Mouse (Mus musculus) adrenal gland, postnatal 14 days (tissue): ENCODE measurements at regions not wholly inside any gene's neighbourhood (a gene's known extent, or its start where the extent isn't known, plus 50 kb on each side); places are given as distances from the start of the nearest gene placed in this dataset.

Experiments used
- DNase-seq: peaks from one replicate; pipeline ENCODE4 v3.0.0; 2021; ENCODE audit warnings: mixed read lengths

GRCm38 (mm10) chr8:78154873-78155272 lies 58.2 kb upstream of the Ttc29 start:
- no peak for DNase-seq

- DNase-seq: no peak
Measured at GRCm38 (mm10) chr8:78162046-78162445, 51.1 kb upstream of the Ttc29 start.

GRCm38 (mm10) chr8:78162763-78163508 lies 50.2 kb upstream of the Ttc29 start:
- no peak for DNase-seq
